Mouse (Mus musculus) testis, postnatal 14 days (tissue): ENCODE results near the gene Gm20388.
A peak's percentile ranks its signal among the peaks of the same experiment; 100 is the strongest.

ENCODE experiments used
- DNase-seq: peaks from one replicate; pipeline ENCODE4 v3.0.0; 2021; ENCODE audit warnings: low spot score

The Gm20388 gene

DNA sequence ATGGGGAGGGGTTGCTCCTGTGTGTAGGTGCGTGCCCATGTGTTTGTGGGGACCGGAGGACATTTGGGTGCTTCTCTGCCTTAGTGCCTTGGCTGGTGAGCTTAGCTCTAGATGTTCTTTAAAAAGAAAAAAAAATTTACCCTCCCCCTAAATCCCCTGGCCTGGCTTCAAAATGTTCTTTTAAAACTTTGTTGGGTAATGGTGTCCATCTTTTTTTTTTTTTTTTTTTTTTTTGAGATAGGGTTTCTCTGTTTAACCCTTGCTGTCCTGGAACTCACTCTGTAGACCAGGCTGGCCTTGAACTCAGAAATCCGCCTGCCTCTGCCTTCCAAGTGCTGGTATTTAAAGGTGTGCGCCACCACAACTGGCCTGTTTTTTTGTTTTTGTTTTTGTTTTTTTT is 4.7 kb downstream of the Gm20388 start:
- DNase-seq = no peak

DNA sequence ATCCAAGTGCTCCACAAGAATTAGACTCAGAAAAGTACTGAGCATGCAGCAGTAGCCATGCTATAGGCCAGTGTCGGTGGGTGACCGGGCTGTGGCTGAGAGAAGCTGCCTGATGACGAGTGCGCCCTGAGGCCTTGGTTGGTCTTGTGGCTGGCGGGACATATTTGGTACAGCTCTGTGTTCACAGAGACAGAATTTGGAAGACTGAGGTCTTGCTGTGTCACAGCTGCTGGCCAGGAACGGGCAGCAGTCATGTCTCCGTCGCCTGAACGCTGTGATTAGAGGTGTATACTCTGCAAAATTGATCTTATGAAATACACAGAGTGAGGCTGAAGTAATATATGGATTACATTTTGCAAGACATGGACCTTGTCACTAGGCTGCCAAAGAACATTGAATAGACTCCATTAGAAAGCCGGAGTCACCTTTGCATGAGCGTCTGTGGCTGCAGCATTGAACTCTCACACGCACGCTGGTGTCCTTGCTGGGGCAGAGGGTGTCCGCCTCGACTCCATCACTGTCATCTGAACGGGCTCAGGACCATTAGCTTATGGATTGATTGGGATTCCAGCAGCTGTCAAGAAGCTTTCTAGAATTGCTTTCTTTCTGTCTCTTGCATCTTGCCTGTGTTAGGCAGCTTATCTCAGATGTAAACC is 5.7 kb downstream of the Gm20388 start:
- DNase-seq = no peak

DNA sequence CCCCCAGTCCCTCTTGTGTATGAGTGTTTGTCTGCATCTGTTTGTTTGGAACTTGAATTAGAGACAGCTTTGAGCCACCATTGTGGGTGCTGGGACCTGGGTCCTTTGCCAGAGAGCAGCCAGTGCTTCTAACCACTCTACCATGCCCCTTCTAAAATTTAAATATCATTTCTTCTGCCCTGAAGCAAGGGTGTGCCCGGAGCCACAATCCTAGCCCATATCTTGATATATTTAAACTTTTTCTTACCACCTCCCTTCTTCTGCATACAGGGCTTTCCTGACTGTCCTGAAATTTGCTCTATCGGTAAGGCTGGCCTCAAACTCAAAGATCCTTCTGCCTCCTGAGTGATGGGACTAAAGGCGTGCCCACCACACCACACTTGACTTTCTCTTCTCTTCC is 6.8 kb downstream of the Gm20388 start:
- no peak for DNase-seq

DNA sequence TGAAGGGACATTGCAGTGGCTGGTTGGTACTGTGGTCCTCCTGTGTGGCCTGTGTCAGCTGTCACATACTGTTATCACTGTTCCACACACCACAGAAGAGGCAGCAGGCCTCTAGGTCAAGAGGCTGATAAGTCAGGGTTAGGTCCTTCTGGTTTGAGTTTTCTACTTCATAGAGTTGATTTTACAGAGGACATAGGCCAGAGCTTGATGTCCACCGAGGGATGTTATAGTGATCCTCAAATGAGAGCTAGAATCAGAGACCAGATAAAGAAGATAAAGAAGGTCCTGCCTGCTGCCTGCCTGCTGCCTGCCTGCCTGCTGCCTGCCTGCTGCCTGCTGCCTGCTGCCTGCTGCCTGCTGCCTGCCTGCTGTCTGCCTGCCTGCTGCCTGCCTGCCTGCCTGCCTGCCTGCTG is 7.5 kb downstream of the Gm20388 start:
- no peak for DNase-seq

DNA sequence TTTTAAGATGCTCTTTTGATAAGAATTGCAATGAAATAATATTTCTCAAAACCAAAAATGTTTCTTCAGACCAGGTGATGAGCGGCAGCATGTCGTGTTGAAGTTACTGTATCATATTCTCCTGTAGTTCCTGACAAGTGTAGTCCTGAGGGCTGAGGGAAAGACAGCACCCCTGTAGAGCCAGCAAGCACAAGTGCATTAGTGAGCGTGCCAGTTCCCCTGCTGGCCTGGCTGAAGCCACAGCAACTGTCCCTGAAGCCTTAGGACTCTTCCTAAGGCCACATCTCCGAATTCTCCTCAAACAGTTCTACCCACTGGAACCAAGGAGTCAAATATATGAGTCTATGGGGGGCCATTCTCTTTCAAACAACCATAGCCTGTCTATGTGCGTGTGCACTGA is 12.6 kb downstream of the Gm20388 start:
- no peak for DNase-seq

DNA sequence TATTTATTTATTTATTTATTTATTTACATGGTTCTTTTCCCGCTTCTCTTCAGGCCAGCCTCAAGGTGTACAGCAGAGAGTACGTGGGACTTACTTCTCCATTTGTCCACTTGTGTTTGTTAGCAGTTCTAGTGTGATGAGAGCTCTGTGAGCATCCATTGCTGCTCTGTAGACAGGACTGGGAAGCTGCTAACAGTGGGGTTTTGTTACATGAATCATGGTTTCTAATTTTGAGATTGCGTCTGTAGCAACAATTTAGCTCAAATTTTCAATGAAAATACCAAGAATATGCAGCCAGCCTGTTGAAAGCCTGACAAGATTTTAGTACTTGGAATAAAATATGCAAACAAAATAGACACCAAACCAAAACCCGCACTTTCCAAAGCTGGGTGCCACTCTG is 14.8 kb downstream of the Gm20388 start:
- DNase-seq = no peak

DNA sequence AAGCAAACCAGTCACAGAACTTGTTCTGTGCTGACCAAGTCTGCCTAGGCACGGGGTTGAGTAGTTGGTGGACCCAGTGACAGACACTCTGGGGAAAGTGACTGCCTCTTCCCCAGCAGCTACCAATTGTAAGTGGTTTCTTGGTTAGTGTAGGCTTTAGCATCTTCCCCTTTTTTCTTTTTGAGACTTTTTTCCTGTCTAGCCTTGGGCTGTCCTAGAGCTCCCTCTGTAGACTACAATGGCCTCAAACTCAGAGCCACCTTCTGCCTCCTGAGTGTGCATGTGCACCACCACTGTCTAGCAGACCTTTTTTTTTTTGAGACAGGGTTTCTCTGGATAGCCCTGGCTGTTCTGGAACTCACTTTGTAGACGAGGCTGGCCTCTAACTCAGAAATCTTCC is 15.8 kb downstream of the Gm20388 start:
- no peak for DNase-seq

DNA sequence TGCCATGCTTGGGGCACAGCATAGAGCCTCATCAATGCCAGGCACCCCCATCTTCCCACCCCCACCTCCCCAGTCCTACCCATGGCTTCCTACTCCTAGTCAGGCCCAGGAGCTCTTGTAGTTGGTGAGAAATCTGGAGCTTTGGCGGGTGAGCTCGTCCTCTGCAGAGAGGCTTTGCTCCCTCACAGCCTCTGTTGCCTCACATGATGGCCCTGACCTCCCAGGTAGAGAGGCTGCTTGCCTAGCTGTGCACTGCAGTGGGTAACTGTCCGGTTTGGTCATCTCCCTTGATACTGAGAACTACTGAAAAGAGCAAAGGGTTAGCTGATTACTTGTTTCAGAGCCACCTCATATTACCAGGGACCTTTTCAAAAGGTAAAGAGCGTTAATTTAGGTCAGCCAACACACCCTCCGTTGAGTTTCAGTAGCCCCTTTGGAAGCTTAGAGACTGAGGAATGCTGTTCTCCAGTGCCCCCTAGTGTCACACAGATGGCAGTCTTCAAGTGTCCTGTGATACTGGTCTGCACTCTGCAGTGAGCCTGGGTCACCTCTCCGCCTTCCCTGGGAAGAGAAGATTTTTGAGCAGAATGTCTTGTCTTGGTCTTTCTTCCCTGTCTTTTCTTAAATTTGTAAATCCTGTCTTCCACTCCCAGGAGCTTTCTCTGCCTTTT is 16.9 kb downstream of the Gm20388 start:
- DNase-seq = no peak

DNA sequence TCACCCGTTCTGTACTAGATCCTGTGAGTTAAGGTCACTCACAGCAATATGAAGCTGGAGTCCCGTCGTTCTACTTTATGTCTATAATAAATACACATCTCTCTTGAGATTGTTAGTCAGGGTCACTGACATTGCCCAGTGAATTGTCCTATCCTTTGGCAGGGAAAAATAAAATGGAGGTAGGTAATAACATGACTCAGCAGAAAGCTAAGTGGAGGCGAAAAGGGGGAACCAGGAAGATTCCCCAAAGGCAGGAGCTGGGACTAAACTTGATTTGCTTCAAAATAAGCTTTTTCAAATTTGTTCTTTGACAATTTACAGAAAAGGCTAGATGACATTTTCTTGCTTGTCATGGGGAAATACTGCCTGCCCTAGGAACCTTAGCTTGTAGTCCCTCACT is 20.7 kb downstream of the Gm20388 start:
- no peak for DNase-seq

DNA sequence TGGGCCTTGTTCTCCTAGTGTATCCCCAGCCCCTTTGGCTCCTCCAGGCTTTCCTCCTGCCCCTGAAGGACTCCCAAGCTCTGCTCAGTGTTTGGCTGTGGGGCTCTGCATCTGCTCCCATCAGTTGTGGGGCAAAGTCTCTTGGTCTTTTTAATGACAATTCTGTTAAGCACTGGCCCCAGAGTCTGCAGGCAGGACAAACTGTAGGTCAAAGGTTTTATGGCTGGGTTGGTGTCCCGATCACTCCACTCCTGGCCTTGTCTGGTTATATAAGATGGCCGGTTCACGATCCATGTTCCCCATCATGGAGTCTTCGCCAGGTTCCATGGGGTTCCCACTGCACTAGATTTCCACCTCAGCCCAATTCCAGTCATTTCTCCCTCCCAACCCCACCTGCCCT is 23.0 kb downstream of the Gm20388 start:
- no peak for DNase-seq

DNA sequence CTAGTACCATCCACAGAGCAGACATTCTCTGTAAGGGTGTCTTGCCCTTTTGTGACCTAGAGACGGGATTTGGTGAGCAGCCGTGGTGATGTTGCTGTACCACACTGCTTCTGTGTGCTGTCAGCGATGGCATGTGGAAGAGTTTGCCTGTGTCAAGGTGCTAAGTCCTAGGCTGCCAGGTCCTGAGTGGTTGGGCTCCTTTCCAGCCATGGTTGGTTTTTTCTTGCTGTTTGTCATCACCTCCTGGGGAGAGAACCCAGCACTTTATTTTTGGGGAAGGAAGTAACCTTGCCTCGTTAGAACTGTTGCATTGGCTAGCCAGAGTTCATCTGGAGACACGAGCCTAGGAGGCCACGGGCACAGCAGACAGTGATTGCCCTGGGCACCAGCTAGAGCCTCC is 24.9 kb downstream of the Gm20388 start:
- DNase-seq = no peak

DNA sequence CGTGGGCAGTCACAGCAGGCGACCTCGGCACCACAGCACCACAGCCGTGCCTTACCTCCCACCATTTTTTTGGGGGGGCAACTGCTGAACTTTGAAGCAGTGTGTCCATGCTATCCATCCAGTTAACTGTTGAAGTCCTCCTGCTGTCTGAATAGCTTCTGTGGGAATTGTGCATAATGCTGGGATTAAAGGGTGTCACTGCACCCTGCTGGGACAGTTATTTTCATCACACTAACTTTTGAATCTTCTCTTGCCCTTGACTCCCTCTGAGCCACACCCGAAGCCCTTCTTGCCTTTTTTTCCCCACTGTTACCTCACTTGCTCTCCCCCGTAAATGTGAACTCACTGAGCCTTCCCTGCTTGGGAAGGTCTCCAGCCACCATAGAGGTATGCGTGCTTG is 27.8 kb downstream of the Gm20388 start:
- no peak for DNase-seq

DNA sequence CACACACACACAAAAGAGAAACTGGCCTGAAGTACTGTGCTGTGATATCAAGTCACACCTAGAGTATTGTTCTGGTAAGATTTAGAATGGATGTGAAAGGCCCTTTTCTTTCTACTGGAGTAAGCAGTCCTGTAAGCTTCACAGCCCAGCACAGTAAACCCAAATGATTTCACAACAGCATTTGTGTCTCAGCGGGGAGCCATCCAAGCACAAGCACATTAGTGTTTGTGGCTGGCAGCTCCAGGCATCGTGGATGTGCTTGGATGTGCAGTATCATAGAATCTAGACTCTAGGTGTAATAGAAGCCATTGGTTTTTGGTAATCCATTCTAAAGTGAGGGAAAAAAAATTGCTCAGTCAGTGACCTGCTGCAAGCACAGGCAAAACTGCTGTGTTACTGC is 28.7 kb downstream of the Gm20388 start:
- DNase-seq = no peak

DNA sequence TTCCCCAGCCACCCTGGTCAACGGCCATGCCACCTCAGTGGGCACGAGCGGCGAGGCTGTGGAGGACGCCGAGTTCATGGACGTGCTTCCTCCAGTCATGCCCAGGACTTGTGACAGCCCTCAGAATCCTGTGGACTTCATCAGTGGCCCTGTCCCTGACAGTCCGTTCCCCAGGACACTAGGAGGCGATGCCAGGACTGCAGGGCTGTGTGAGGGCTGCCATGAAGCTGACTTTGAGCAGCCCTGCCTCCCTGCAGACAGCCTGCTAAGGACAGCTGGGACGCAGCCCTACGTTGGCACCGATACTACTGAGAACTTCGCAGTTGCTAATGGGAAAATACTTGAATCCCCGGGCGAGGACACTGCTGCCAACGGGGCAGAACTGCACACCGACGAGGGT is 30.8 kb downstream of the Gm20388 start:
- no peak for DNase-seq

DNA sequence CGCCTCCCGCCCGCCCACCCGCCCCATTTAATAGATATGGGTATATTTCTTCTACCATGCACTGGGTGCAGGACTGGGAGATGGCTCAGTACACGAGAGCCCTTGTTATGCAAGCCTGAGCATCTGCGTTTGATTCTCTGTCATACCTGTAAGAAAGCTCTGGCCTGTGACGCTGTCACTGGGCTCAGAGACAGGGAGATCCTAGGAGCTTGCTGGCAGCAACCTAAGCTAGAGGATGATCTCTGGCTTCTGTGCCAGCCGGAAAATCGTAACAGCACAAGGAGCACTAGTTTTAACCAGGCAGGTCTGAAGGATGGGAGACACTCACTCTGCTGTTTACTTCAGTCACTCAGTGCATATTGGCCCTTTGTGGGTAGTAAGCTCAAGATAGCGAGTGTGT is 33.0 kb downstream of the Gm20388 start:
- DNase-seq = no peak

DNA sequence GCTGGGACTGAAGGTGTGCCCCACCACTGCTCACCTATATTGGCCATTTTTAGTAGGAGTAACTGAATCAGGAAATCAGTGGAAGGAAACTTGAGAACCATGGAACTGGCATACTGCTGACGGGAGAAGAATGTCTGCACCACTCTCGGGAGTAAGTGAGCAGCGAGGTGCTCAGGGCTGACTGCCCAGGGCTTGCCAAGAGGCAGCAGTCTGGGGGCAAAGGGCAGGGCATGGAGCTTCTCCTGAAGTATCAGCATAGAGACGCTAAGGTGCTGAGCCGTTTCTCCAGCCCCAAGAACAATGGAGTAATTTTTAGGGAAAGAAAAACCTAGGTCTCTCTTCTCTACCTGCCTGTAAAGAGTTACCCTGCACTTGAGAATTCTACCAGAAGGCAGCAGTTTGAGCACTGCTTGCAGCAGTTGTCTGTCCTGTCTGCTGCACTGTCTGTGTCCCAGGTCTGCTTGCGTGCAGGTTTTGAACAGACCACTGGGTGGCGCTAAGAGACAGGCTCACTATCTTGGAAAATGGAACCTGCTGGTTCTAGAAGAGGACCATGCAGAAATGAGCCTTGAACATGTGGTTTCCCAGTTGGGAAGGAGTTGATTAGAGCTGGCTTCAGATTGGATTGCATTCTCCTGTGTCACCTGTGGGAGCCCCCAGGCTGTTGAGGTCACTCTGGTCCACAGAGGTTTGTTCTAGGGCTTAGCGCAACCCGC is 33.6 kb downstream of the Gm20388 start:
- peak; percentile 43 for DNase-seq

DNA sequence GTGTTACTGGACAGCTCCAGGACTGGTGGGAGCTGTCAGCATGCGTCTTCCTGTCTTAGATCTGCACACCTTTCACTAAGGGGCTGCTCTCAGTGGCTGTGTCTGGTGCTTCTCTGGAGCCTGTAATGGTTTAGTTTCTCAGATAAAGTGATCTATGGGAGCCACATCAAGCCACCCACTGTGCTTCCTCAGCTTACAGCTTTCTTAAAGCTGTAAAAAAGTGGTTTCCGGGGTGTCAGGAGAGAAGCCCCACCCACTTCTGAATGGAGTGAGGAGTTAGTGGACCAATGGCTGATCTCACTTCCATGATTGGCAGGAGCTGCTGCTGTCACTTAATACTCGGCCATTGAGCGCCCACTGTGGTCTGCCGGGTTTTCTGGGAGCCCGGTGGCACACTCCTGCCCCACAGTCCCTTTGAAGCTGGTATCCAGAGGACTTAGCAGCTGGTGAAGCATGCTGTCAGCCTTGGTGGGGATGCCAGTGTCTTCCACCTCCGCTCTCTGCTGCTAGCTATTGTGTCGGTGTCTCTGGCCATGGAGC is 35.8 kb downstream of the Gm20388 start:
- no peak for DNase-seq

DNA sequence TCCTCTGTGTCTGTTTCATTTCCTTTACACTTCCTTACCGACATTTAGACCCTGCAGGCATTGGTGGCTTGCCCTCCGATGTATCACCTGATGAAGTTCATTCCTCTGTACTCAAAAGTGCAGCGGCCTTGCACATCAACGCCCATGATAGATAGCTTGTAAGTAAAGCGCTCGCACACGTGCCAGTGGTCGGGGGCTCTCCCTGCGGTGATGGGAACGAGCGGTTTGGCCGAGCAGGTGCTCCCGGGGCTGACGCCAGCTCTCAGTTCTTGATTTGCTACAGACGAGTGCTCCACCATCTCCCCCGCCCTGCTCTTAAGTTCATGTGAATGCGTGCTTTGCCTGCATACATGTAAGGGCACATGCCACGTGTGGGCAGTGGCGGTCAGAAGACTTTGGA is 37.0 kb downstream of the Gm20388 start:
- no peak for DNase-seq

DNA sequence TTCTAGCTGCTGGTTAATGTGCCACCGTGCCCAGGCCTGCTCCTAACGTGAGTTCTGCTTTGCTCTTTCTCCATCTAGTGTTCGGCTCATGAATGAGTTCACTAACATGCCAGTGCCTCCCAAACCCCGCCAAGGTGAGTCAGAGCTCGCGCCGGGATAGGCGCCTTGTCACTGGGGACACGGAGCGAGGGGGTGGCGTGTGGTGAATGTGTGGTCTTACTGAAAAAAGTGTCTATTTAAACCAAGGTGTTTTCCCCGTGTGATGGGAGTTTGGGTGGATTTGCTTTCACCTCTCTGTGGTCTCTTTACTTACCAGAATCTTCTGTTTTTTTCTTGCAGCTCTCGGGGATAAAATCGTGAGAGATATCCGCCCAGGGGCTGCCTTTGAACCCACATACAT is 37.7 kb downstream of the Gm20388 start:
- DNase-seq = no peak

DNA sequence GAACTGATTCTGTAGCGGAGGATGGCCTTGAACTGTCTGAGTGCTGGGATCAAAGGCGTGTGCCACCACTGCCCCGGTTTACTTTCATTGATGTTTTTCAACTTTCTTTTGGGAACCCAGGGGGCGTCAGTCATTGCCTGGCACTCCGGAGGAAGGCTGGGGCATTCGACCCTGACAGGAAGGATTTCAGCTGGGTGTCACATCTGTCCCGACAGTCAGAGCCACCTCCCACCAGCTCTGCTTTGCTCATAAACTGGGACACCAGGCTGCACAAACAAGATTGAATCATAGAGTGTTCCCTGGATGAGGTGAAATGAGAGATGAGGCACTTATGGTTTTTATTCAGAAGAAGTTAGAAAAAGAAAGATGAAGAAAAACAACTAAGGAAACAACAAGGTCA is 41.6 kb downstream of the Gm20388 start:
- no peak for DNase-seq

DNA sequence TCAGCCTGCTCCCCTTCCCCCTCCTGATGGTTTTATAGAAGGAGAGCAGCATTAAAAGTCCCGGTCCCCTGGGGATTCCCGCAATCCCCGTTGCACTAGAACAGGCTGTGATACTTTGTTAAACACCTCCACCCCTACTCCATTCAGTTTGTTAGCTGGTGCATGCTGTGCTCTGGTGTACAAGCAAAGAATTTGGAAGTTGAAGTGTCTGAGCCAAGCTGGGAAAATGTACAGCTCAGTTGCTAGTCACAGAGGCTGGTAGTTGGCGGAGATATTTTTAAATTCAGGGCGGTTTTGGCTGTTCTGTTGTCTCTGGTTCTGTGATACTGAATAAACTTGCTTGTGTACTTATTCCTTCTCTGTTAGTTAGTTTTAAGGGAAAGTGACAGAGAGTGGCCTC is 42.1 kb downstream of the Gm20388 start:
- DNase-seq = no peak

DNA sequence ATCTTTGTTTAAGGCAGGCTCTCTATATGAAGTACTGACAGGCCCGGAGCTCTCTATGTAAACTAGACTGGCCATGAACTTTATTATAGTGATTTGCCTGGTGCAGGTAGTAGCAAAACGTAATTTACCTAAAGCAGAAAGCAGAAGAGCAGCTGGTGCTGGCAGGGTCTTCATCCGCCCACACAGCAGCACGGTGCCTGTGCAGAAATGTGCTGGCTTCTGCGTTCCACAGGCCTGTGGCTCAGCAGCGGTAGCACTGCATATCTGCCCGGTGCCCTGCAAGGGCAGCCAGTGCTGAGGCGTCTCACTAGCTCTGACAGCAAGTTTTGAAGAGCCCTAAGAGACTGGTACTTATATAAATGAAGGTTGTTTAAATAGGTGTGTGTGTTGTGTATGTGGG is 44.7 kb downstream of the Gm20388 start:
- no peak for DNase-seq

DNA sequence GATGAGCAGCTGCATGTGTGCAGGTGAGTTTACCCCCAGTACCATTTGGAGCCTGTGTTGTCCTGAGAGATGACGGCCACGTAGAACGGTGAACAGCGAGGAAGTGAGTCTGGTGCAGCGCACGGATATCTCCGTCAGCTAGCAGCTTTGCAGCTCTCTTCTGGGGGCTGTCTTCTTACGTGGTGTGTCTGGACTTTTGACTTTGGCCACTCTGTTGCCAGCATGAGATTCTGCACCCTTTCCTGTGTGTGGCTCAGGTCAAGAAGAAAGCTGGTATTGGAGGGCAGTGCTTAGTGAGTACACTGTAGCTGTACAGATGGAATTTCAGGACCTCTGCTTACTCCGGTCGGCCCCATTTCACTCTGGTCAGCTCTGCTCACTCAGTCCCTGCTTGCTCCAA is 47.4 kb downstream of the Gm20388 start:
- no peak for DNase-seq
